Mouse (Mus musculus): ENCODE data around the gene Rere. TPM values are rescaled to one million over a fixed set of nuclear protein-coding genes. Genes with fewer than 3 reads are reported as not detected.

Gene Rere
- total and polyA plus RNA-seq, 3 experiments = 3.1 to 36.5 (median 8.7) TPM

DNA sequence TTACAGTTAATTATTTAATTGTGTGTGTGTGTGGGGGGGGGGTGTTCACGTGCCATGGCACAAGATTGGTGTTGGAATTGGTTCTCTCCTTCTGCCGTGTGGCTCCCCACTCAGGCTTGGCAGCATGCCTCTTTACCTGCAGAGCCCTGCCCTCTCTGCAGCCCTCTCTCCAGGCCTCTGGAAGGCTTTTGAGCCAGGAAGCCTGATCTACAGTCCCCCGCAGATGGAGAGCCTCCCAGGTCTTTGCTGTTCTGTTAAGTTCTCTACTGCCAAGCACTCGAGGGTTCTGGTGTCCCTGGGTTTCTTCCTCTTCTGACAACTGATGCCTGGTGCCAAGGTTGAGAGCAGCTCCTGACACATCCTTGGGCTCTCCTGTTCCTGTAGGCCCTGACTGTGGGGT, 27.0 kb upstream of the Rere start:
- no peak for TF ChIP-seq ZC3H11A (IDR thresholded peaks at IDR 0.05; ENCODE audit: low read depth, low read length)
- 0 out of 4 replicates have a peak, but pooled peaks cover 0 to 2% of the 10 kb centered on the region in 2 experiments for H3K4me1 ChIP-seq (ENCODE audit: control insufficient read depth in 1 of 2, insufficient read depth in 2 of 2)
- H3K79me2 ChIP-seq (replicated peaks; ENCODE audit: control insufficient read depth, extremely low read depth, insufficient read depth, poor library complexity, severe bottlenecking) = no peaks in the 10 kb centered on the region
- in situ Hi-C loops (cut with MboI; ENCODE audit: low pct_ligation_motif_present, low pct_unique_long_range_greater_than_20kb, low sequenced_read_pairs) (loop anchor here (10.0 kb wide), 1 partner anchor 370 kb away; no protein-coding TSS in a partner anchor), dilution Hi-C loops (cut with MboI; ENCODE audit: extremely low pct_ligation_motif_present, extremely low pct_unique_long_range_greater_than_20kb, low sequenced_read_pairs) (no loop called here)
- DNase-seq (ENCODE audit: extremely low read depth) = no peak
- no peak overlapping the region for H3K4me3 ChIP-seq (replicated peaks in 1 of 3; ENCODE audit: low read depth in 2 of 3, low read length in 2 of 3, poor library complexity in 1 of 3)
- H3K27ac ChIP-seq (ENCODE audit: insufficient read depth, low read depth) = no peak overlapping the region
- no peak overlapping the region for H3K4me2 ChIP-seq (ENCODE audit: insufficient read depth, low read depth, poor library complexity, severe bottlenecking)
- H3K27me3 ChIP-seq (replicated peaks) = no peaks in the 10 kb centered on the region
- no peaks in the 10 kb centered on the region for H3K9me3 ChIP-seq (replicated peaks; ENCODE audit: low read length)
- H3K36me3 ChIP-seq (replicated peaks in 1 of 2; ENCODE audit: control insufficient read depth in 1 of 2, insufficient read depth in 1 of 2, low read length in 1 of 2) = peaks cover 19 to 83% of the 10 kb centered on the region in 2 experiments
- no peak overlapping the region for H3K9ac ChIP-seq (ENCODE audit: insufficient read depth, low read depth)

DNA sequence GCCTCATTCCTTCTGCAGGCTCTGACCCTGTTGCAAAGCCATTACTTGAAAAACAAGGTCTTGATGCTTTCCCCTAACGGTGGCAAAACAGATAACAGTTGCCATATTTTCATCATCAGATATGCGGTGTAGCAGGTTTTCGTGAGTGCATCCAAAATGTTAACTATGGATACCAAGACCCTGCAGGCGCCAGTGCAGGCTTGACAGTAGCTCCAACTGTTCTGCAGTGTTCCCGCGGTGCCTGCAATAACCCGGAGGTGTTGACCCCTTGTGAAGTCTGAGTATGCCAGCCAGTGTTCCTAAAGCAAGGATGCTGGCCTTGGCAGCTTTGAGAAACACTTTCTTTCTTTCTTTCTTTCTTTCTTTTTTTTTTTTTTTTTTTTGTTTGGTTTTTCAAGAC, 26.3 kb upstream of the Rere start:
- Histone ChIP-seq H3K4me3 (replicated peaks in 1 of 3; ENCODE audit: low read depth in 2 of 3, low read length in 2 of 3, poor library complexity in 1 of 3) (no peak overlapping the region), H3K4me2 (ENCODE audit: insufficient read depth, low read depth, poor library complexity, severe bottlenecking) (no peak overlapping the region), H3K36me3 (replicated peaks in 1 of 2; ENCODE audit: control insufficient read depth in 1 of 2, insufficient read depth in 1 of 2, low read length in 1 of 2) (peaks cover 13 to 81% of the 10 kb centered on the region in 2 experiments), H3K79me2 (replicated peaks; ENCODE audit: control insufficient read depth, extremely low read depth, insufficient read depth, poor library complexity, severe bottlenecking) (no peaks in the 10 kb centered on the region), H3K9me3 (replicated peaks; ENCODE audit: low read length) (no peaks in the 10 kb centered on the region), H3K27me3 (replicated peaks) (no peaks in the 10 kb centered on the region), H3K27ac (ENCODE audit: insufficient read depth, low read depth) (no peak overlapping the region), H3K4me1 (ENCODE audit: control insufficient read depth in 1 of 2, insufficient read depth in 2 of 2) (0 out of 4 replicates have a peak, but pooled peaks cover 0 to 2% of the 10 kb centered on the region in 2 experiments), H3K9ac (ENCODE audit: insufficient read depth, low read depth) (no peak overlapping the region)
- in situ Hi-C loops (cut with MboI; ENCODE audit: low pct_ligation_motif_present, low pct_unique_long_range_greater_than_20kb, low sequenced_read_pairs) = loop anchor here (10.0 kb wide), 1 partner anchor 370 kb away; no protein-coding TSS in a partner anchor
- TF ChIP-seq KAT2A (IDR thresholded peaks at IDR 0.05; ENCODE audit: insufficient replicate concordance, low read length) (no peak), ZKSCAN1 (IDR thresholded peaks at IDR 0.05; ENCODE audit: borderline replicate concordance, low read depth, low read length) (no peak), E2F4 (IDR thresholded peaks at IDR 0.05; ENCODE audit: insufficient replicate concordance, low read depth, low read length) (no peak), POLR2A (IDR thresholded peaks at IDR 0.05; ENCODE audit: low read depth, low read length) (no peak), USF2 (conservative IDR thresholded peaks at IDR 0.05; ENCODE audit: low read depth, low read length) (no peak), CTCF (conservative IDR thresholded peaks at IDR 0.05 in 1 of 2, IDR thresholded peaks at IDR 0.05 in 1 of 2; ENCODE audit: low read depth in 2 of 2, low read length in 2 of 2) (no peak), SMC3 (IDR thresholded peaks at IDR 0.05; ENCODE audit: low read depth, low read length) (no peak), JUND (conservative IDR thresholded peaks at IDR 0.05; ENCODE audit: low read depth, low read length) (no peak)
- DNase-seq (ENCODE audit: extremely low read depth) = no peak
- dilution Hi-C loops (cut with MboI; ENCODE audit: extremely low pct_ligation_motif_present, extremely low pct_unique_long_range_greater_than_20kb, low sequenced_read_pairs) = no loop called here

DNA sequence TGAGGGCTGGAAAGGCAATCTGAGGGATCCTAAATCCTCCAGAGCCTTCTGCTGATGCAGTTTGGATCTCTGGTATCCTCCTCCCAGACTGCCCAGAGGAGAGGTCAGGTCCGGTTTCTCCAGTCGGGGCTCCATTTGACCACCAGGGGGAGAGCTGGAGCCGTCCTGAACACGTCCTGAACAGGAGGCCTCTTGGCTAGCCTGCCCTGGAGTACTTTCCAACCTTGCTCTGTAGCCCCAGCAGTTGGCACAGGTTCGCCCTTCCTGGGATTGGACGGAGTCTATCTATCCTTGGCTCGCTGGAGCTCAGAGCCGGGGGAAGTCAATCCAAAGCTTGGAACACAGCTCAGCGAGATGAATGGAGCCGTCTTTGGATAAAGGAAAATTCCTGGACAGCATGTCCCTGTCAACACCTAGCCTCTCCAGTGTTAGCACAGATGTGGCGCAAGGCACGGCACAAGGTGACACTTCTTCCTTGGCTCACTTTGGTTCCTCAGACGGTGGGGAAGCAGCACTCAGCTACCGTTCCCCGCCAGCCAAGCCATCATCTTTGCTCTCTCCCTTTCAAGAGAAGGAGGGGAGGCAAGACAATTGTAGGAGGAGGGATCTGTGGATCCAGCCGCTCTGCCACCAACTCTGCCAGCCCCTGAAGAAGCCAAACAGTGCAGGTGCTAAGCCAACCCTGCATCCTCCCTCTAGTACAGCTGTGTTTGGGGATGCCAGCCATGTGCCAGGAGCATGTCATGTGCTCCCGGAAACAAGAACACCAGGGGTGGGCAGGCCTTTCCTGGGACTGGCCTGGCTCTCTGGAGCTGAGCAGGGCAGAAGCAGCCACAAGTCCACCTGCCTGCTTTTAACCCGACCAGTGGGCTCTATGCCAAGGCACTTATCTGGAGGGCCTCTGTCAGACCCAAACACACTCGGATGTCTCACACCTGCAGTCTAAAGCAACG, 23.9 kb upstream of the Rere start:
- dilution Hi-C loops (cut with MboI; ENCODE audit: extremely low pct_ligation_motif_present, extremely low pct_unique_long_range_greater_than_20kb, low sequenced_read_pairs) = no loop called here
- TF ChIP-seq MAZ (IDR thresholded peaks at IDR 0.05; ENCODE audit: low read depth, low read length) (0 out of 2 replicates have a peak, but pooled peaks have one; percentile 42), IRF4 (IDR thresholded peaks at IDR 0.05; ENCODE audit: low read depth, low read length) (no peak), MYC (IDR thresholded peaks at IDR 0.05; ENCODE audit: low read depth, low read length) (no peak), CHD1 (IDR thresholded peaks at IDR 0.05; ENCODE audit: low read depth, low read length) (no peak), POLR2AphosphoS2 (IDR thresholded peaks at IDR 0.05; ENCODE audit: low read depth, low read length) (no peak), CTCF (conservative IDR thresholded peaks at IDR 0.05 in 1 of 2, IDR thresholded peaks at IDR 0.05 in 1 of 2; ENCODE audit: low read depth in 2 of 2, low read length in 2 of 2) (peak; percentile 67 to 93), USF2 (conservative IDR thresholded peaks at IDR 0.05; ENCODE audit: low read depth, low read length) (no peak), SMC3 (IDR thresholded peaks at IDR 0.05; ENCODE audit: low read depth, low read length) (peak; percentile 93), E2F4 (IDR thresholded peaks at IDR 0.05; ENCODE audit: insufficient replicate concordance, low read depth, low read length) (no peak), RAD21 (IDR thresholded peaks at IDR 0.05; ENCODE audit: low read depth, low read length) (peak; percentile 88), CHD2 (IDR thresholded peaks at IDR 0.05; ENCODE audit: low read length) (no peak), NRF1 (IDR thresholded peaks at IDR 0.05; ENCODE audit: low read depth, low read length) (0 out of 2 replicates have a peak, but pooled peaks have one; percentile 30), ZC3H11A (IDR thresholded peaks at IDR 0.05; ENCODE audit: low read depth, low read length) (peak; percentile 72), NELFE (IDR thresholded peaks at IDR 0.05; ENCODE audit: low read depth, low read length) (no peak), ZKSCAN1 (IDR thresholded peaks at IDR 0.05; ENCODE audit: borderline replicate concordance, low read depth, low read length) (no peak), MAX (IDR thresholded peaks at IDR 0.05; ENCODE audit: low read length) (no peak), TCF12 (IDR thresholded peaks at IDR 0.05; ENCODE audit: low read depth, low read length) (0 out of 2 replicates have a peak, but pooled peaks have one; percentile 14), MEF2A (IDR thresholded peaks at IDR 0.05; ENCODE audit: borderline replicate concordance, low read depth, low read length) (no peak; the same call in 1 of the 2 replicates)

More for the DNA sequence above, 23.9 kb upstream of the Rere start:
- Histone ChIP-seq H3K4me1 (ENCODE audit: control insufficient read depth in 1 of 2, insufficient read depth in 2 of 2) (0 out of 4 replicates have a peak, but pooled peaks cover 0 to 2% of the 10 kb centered on the region in 2 experiments), H3K79me2 (replicated peaks; ENCODE audit: control insufficient read depth, extremely low read depth, insufficient read depth, poor library complexity, severe bottlenecking) (no peaks in the 10 kb centered on the region), H3K9me3 (replicated peaks; ENCODE audit: low read length) (no peaks in the 10 kb centered on the region), H3K27ac (ENCODE audit: insufficient read depth, low read depth) (no peak overlapping the region), H3K4me2 (ENCODE audit: insufficient read depth, low read depth, poor library complexity, severe bottlenecking) (no peak overlapping the region), H3K27me3 (replicated peaks) (no peaks in the 10 kb centered on the region), H3K4me3 (replicated peaks in 1 of 3; ENCODE audit: low read depth in 2 of 3, low read length in 2 of 3, poor library complexity in 1 of 3) (no peak overlapping the region), H3K36me3 (replicated peaks in 1 of 2; ENCODE audit: control insufficient read depth in 1 of 2, insufficient read depth in 1 of 2, low read length in 1 of 2) (peaks cover 0 to 63% of the 10 kb centered on the region in 2 experiments), H3K9ac (ENCODE audit: insufficient read depth, low read depth) (no peak overlapping the region)
- DNase-seq (ENCODE audit: extremely low read depth) = peak; percentile 74
- in situ Hi-C loops (cut with MboI; ENCODE audit: low pct_ligation_motif_present, low pct_unique_long_range_greater_than_20kb, low sequenced_read_pairs) = loop anchor here (10.0 kb wide), 1 partner anchor 367 kb away; no protein-coding TSS in a partner anchor

Measured in CH12.LX (cell line).